Mouse (Mus musculus) myocyte (in vitro differentiated cells): ENCODE measurements around the gene Ppard. TPM values are rescaled to one million over a fixed set of nuclear protein-coding genes. Genes with fewer than 3 reads are reported as not detected.

Source experiments
- H3K27me3 ChIP-seq: one replicate; pipeline ENCODE4 v1.6.1; 2011; ENCODE audit not compliant: control insufficient read depth, insufficient read depth, insufficient read length
- H3K36me3 ChIP-seq: one replicate; pipeline ENCODE4 v1.6.1; 2011; ENCODE audit not compliant: control insufficient read depth, insufficient read depth
- H3K4me2 ChIP-seq: one replicate; pipeline ENCODE4 v1.6.1; 2011; ENCODE audit warnings: low read depth, control low read depth
- H3K4me3 ChIP-seq: one replicate; pipeline ENCODE4 v1.5.1; 2011; ENCODE audit warnings: mild to moderate bottlenecking, control low read depth, moderate library complexity
- H3K79me2 ChIP-seq: one replicate; pipeline ENCODE4 v1.6.1; 2011; ENCODE audit not compliant: control insufficient read depth, insufficient read depth
- H3ac ChIP-seq: one replicate; pipeline ENCODE4 v1.6.1; 2011; ENCODE audit not compliant: control insufficient read depth, insufficient read length
- CEBPB ChIP-seq: IDR thresholded peaks from 2 replicates; pipeline ENCODE4 v1.6.1; 2011; ENCODE audit warnings: mild to moderate bottlenecking, moderate library complexity; ENCODE audit not compliant: poor library complexity, insufficient read depth, severe bottlenecking
- E2F4 ChIP-seq: IDR thresholded peaks from one replicate; pipeline ENCODE4 v1.6.1; 2011; ENCODE audit warnings: mild to moderate bottlenecking, control low read depth, moderate library complexity; ENCODE audit not compliant: insufficient read depth
- MAX ChIP-seq: IDR thresholded peaks from one replicate; pipeline ENCODE4 v1.6.1; 2011; ENCODE audit warnings: low read depth, mild to moderate bottlenecking, control low read depth
- MYOD1 ChIP-seq, 3 experiments: IDR thresholded peaks; one replicate each; pipeline ENCODE4 v1.6.1; 2011; ENCODE audit warnings: control low read depth in 2 of 3, low read depth in 2 of 3, mild to moderate bottlenecking in 2 of 3, moderate library complexity in 1 of 3; ENCODE audit not compliant: insufficient read length in 2 of 3, control insufficient read depth in 1 of 3
- MYOG ChIP-seq, 3 experiments: IDR thresholded peaks; one replicate each; pipeline ENCODE4 v1.6.1; 2011; ENCODE audit warnings: control low read depth in 2 of 3, low read depth in 2 of 3, mild to moderate bottlenecking in 2 of 3; ENCODE audit not compliant: insufficient read length in 2 of 3, control insufficient read depth in 1 of 3, insufficient read depth in 1 of 3
- POLR2A ChIP-seq: IDR thresholded peaks from one replicate; pipeline ENCODE4 v1.6.1; 2011; ENCODE audit warnings: low read depth, mild to moderate bottlenecking, control low read depth, moderate library complexity; ENCODE audit not compliant: insufficient read length
- POLR2AphosphoS2 ChIP-seq: IDR thresholded peaks from one replicate; pipeline ENCODE4 v1.6.1; 2011; ENCODE audit warnings: low read depth, control low read depth; ENCODE audit not compliant: insufficient read length
- REST ChIP-seq: IDR thresholded peaks from one replicate; pipeline ENCODE4 v1.6.1; 2011; ENCODE audit warnings: mild to moderate bottlenecking, control low read depth, moderate library complexity; ENCODE audit not compliant: insufficient read depth, insufficient read length
- SRF ChIP-seq: IDR thresholded peaks from one replicate; pipeline ENCODE4 v1.6.1; 2011; ENCODE audit warnings: low read depth; ENCODE audit not compliant: control insufficient read depth, insufficient read length
- TCF12 ChIP-seq: IDR thresholded peaks from one replicate; pipeline ENCODE4 v1.6.1; 2011; ENCODE audit warnings: mild to moderate bottlenecking, control low read depth; ENCODE audit not compliant: poor library complexity, insufficient read depth, severe bottlenecking
- TCF3 ChIP-seq: IDR thresholded peaks from one replicate; pipeline ENCODE4 v1.6.1; 2011; ENCODE audit warnings: low read depth, control low read depth; ENCODE audit not compliant: insufficient read length
- USF1 ChIP-seq: IDR thresholded peaks from one replicate; pipeline ENCODE4 v1.6.1; 2011; ENCODE audit warnings: low read depth, mild to moderate bottlenecking, control low read depth, moderate library complexity
- polyA plus RNA-seq: library from polyadenylated mRNA; unstranded; fragments of >200 nt; fragmentation: generic; extraction: Trizol; gene quantifications from one replicate; pipeline ENCODE4 v1.2.1, GENCODE M21; 2012; ENCODE audit warnings: missing spikeins

The Ppard gene
- polyA plus RNA-seq, 1 experiment, result 32.6 TPM

DNA sequence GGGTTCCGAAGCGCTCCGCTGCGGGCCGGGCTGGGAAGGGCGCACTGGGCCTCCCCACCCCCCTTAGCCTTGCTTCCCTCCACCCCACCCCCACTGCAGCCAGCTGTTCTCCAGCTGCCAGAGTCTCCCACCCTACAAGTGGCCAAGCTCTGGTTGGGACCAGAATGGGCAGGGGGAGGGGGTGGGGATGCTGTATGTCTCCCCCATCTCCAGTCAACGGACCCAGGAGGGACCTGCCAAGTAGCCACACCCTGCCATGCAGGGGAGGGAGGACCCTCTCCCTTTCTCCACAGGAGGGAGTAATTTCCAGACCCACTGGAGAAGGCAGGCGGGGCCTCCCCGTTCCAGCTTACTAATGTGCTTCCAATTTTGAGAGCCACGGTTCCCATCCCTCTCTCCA, 113.4 kb downstream of the Ppard start:
- peaks cover 76% of the 10 kb centered on the region for H3K79me2 ChIP-seq
- H3ac ChIP-seq, result peak overlapping the region; percentile 23
- no peaks in the 10 kb centered on the region for H3K36me3 ChIP-seq
- H3K27me3 ChIP-seq, result no peaks in the 10 kb centered on the region
- TF ChIP-seq POLR2A (no peak), MYOG (IDR thresholded peaks at IDR 0.05; ENCODE audit: control insufficient read depth in 1 of 3, insufficient read depth in 1 of 3, insufficient read length in 2 of 3, low read depth in 2 of 3) (peak in 1 of 3 experiments; percentile 52), MYOD1 (IDR thresholded peaks at IDR 0.05; ENCODE audit: control insufficient read depth in 1 of 3, insufficient read length in 2 of 3, low read depth in 2 of 3) (peak in 2 of 3 experiments; percentile 78 to 84)
- peak overlapping the region; percentile 72 for H3K4me2 ChIP-seq
- no peak overlapping the region for H3K4me3 ChIP-seq

DNA sequence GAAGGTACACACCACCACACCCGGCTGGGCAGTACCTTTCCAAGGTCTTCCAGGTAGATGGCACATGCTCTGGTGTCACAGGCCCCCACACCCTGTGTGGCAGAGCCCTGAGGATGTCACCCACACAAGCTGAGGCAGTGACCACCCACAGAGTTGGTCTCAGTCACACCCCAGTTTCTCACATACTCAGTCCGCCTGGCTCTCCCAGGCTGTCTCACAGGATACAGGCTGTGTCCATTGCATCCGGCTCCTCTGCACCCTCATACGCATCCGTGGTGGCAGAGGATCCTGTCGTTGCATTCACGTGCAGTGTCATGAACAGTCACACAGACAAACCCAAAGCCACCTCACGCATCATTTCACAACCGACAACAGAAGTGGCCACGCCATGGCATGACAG, 114.8 kb downstream of the Ppard start:
- peak overlapping the region; percentile 6 for H3K4me2 ChIP-seq
- H3ac ChIP-seq, result no peak overlapping the region
- no peak for TF ChIP-seq MAX
- no peak for TF ChIP-seq TCF12
- TF ChIP-seq MYOD1 (IDR thresholded peaks at IDR 0.05; ENCODE audit: control insufficient read depth in 1 of 3, insufficient read length in 2 of 3, low read depth in 2 of 3), result no peak
- no peak for TF ChIP-seq CEBPB
- TF ChIP-seq USF1, result no peak
- TF ChIP-seq POLR2A, result no peak
- no peak for TF ChIP-seq REST
- TF ChIP-seq MYOG (IDR thresholded peaks at IDR 0.05; ENCODE audit: control insufficient read depth in 1 of 3, insufficient read depth in 1 of 3, insufficient read length in 2 of 3, low read depth in 2 of 3), result no peak
- no peak for TF ChIP-seq E2F4
- TF ChIP-seq POLR2AphosphoS2, result no peak
- TF ChIP-seq TCF3, result no peak
- H3K4me3 ChIP-seq, result no peak overlapping the region
- H3K36me3 ChIP-seq, result no peaks in the 10 kb centered on the region
- no peaks in the 10 kb centered on the region for H3K27me3 ChIP-seq
- peaks cover 66% of the 10 kb centered on the region for H3K79me2 ChIP-seq

DNA sequence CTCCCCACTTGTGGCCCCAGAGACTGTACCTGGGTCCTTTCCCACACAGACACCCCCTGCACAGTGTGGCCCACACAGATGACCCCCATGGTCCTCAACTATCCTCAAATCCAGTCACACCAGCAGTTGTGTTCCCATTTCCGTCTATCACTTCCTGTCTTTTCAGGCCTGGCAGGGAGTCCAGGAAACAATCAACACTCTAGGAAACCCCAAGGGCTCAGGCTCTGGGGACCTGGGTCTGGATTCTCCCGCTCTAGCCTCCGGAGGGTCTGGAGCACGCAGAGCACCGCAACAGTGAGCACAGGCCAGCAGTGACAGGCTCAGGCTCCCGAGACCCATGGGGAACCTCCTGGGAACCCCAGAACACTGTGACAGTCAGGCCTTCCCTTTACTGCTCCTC, 115.7 kb downstream of the Ppard start:
- TF ChIP-seq POLR2AphosphoS2 (no peak), CEBPB (no peak), USF1 (no peak), MAX (no peak), POLR2A (no peak), REST (no peak), TCF3 (no peak), E2F4 (no peak), MYOG (IDR thresholded peaks at IDR 0.05; ENCODE audit: control insufficient read depth in 1 of 3, insufficient read depth in 1 of 3, insufficient read length in 2 of 3, low read depth in 2 of 3) (no peak), TCF12 (no peak), SRF (no peak), MYOD1 (IDR thresholded peaks at IDR 0.05; ENCODE audit: control insufficient read depth in 1 of 3, insufficient read length in 2 of 3, low read depth in 2 of 3) (no peak)

DNA sequence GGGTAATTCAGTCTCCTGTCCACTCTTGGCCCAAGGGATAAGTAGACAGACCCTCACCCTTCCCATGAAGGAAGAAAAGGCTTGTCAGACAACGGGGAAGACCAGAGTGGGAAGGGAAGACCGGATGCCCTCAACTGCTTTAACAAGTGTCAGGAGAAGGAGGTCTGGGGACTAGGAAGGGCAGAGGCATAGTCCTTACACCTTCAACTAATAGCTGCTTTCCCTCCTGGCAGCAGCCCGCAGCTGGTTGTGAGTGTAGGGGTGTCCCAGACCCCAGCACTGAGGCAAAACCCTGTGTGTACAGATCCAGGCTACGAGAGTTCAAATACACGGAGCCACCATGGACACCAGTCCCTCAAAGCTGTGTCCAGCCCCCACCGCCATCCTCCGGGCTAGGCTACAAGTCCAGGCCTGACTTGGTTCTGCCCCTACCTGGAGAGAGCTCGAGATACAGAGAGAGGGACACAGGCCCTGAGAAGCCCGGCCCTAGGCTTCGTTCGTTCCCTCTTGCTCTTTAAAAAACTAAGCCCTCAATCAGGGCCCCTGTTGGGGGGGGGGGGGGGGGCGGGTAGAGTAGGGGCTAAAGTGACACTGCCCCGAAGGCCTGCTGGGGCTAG, 116.9 kb downstream of the Ppard start:
- H3K79me2 ChIP-seq, result peaks cover 46% of the 10 kb centered on the region
- peak overlapping the region; percentile 97 for H3K4me2 ChIP-seq
- no peaks in the 10 kb centered on the region for H3K27me3 ChIP-seq
- peak overlapping the region; percentile 73 for H3K4me3 ChIP-seq
- no peaks in the 10 kb centered on the region for H3K36me3 ChIP-seq
- H3ac ChIP-seq, result peak overlapping the region; percentile 80
- no peak for TF ChIP-seq TCF12
- no peak for TF ChIP-seq REST
- no peak for TF ChIP-seq MAX
- no peak for TF ChIP-seq MYOG (IDR thresholded peaks at IDR 0.05; ENCODE audit: control insufficient read depth in 1 of 3, insufficient read depth in 1 of 3, insufficient read length in 2 of 3, low read depth in 2 of 3)

More for the DNA sequence above, 115.7 kb downstream of the Ppard start:
- Histone ChIP-seq H3K4me3 (peak overlapping the region; percentile 73), H3K79me2 (peaks cover 57% of the 10 kb centered on the region), H3K27me3 (no peaks in the 10 kb centered on the region), H3K4me2 (peak overlapping the region; percentile 97), H3K36me3 (no peaks in the 10 kb centered on the region), H3ac (no peak overlapping the region)

DNA sequence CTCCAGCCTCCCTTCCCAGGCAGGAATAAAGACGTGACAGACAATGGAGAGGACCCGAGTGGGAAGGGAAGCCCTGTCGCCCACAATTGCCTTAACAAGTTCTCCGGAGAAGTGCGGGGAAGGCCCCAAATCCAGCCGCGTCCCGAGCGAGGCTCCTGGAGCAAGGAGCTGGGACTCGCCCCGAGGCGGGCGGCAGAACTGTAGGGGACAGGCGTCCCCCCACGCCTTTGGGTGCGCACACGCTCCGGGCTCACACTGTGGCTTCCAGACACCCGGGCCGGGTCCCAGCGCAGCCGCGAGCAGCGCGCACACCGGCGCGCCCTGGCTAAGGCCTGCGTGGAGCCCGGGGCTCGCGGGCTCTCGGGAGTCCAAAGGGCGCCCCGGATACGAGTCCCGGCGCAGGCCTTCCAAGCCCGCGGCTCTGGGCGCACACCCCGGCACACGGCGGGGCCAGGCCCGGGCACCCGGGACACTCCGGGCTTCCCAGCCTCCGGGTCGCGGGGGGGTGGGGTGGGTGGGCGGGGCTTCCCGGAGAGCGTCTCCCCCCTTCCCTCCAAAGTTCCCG, 117.5 kb downstream of the Ppard start:
- no peaks in the 10 kb centered on the region for H3K27me3 ChIP-seq
- peak overlapping the region; percentile 97 for H3K4me2 ChIP-seq
- no peaks in the 10 kb centered on the region for H3K36me3 ChIP-seq
- TF ChIP-seq CEBPB (no peak), POLR2A (peak; percentile 44), SRF (no peak), POLR2AphosphoS2 (peak; percentile 15), TCF3 (no peak), REST (no peak), USF1 (no peak)
- peak overlapping the region; percentile 73 for H3K4me3 ChIP-seq
- H3ac ChIP-seq, result peak overlapping the region; percentile 80
- peaks cover 40% of the 10 kb centered on the region for H3K79me2 ChIP-seq
